Mouse (Mus musculus) cerebellum, postnatal 4 days (tissue): ENCODE measurements around the gene Gm10644.
"Not testable (repeated sequence)": the region's sequence is repeated elsewhere in the genome, so short reads cannot be mapped to it uniquely, and the experiment has no call there.

Source experiments
- DNase-seq, 2 experiments: peaks; one replicate each; pipeline ENCODE4 v3.0.0; 2022; ENCODE audit warnings: low spot score in 2 of 2, mixed read lengths in 1 of 2

Gm10644 gene

GRCm38 (mm10) chr8:83955106-83955957 lies at the start of gene Gm10644, which contains the start of gene Asf1b:
Gm10644 (minus strand) TSS chr8:83955205.
Asf1b (plus strand) TSS chr8:83955507.
- DNase-seq = peak; percentile 91 to 97

- DNase-seq = peak; percentile 83 to 87
Measured at GRCm38 (mm10) chr8:84004533-84005201, 49.7 kb upstream of the Gm10644 start.

GRCm38 (mm10) chr8:84003612-84004246 lies 48.7 kb upstream of the Gm10644 start:
- DNase-seq = no peak

GRCm38 (mm10) chr8:84002957-84003611 lies 48.1 kb upstream of the Gm10644 start:
- DNase-seq = no peak

GRCm38 (mm10) chr8:84001281-84002000 lies 46.4 kb upstream of the Gm10644 start, which contains the start of gene 1700067K01Rik:
1700067K01Rik (plus strand) TSS chr8:84001502.
- no peak for DNase-seq

GRCm38 (mm10) chr8:83999825-84000224 lies 44.8 kb upstream of the Gm10644 start:
- DNase-seq = no peak

- DNase-seq = no peak
Measured at GRCm38 (mm10) chr8:83999057-83999705, 44.2 kb upstream of the Gm10644 start.

- DNase-seq = peak in 1 of 2 experiments; percentile 58
Measured at GRCm38 (mm10) chr8:83998231-83999056, 43.4 kb upstream of the Gm10644 start.

GRCm38 (mm10) chr8:83997511-83998141 lies 42.6 kb upstream of the Gm10644 start, which contains the start of gene Samd1:
Samd1 (plus strand) TSS chr8:83997672.
- peak in 1 of 2 experiments; percentile 51 for DNase-seq

- DNase-seq = peak; percentile 56 to 74
Measured at GRCm38 (mm10) chr8:83996567-83997505, 41.8 kb upstream of the Gm10644 start.

- no peak for DNase-seq
Measured at GRCm38 (mm10) chr8:83995973-83996372, 41.0 kb upstream of the Gm10644 start.

GRCm38 (mm10) chr8:83994030-83994429 lies 39.0 kb upstream of the Gm10644 start:
- no peak for DNase-seq

- DNase-seq = no peak
Measured at GRCm38 (mm10) chr8:83992488-83992887, 37.5 kb upstream of the Gm10644 start.

- no peak for DNase-seq
Measured at GRCm38 (mm10) chr8:83990170-83990569, 35.2 kb upstream of the Gm10644 start.

GRCm38 (mm10) chr8:83989243-83989642 lies 34.2 kb upstream of the Gm10644 start:
- DNase-seq = no peak

GRCm38 (mm10) chr8:83983222-83983621 lies 28.2 kb upstream of the Gm10644 start:
- DNase-seq = not testable (repeated sequence)

GRCm38 (mm10) chr8:83982449-83982848 lies 27.4 kb upstream of the Gm10644 start:
- no peak for DNase-seq

GRCm38 (mm10) chr8:83981533-83981932 lies 26.5 kb upstream of the Gm10644 start:
- no peak for DNase-seq
